Mouse (Mus musculus): ENCODE results near the gene Gpc3.

GRCm38 (mm10) chrX:52617813-52618212, 4.1 kb upstream of the Gpc3 start:
- no peak for TF ChIP-seq CTCF (IDR thresholded peaks at IDR 0.05; ENCODE audit: low read depth, low read length)
- no peak for TF ChIP-seq TAL1 (conservative IDR thresholded peaks at IDR 0.05; ENCODE audit: low read depth, low read length)
- no peak for TF ChIP-seq GATA1 (IDR thresholded peaks at IDR 0.05; ENCODE audit: borderline replicate concordance, low read length)
- no peak for TF ChIP-seq POLR2AphosphoS5 (IDR thresholded peaks at IDR 0.05; ENCODE audit: insufficient replicate concordance, low read depth, low read length)
- TF ChIP-seq GATA2 (IDR thresholded peaks at IDR 0.05; ENCODE audit: borderline replicate concordance, low read depth, low read length): no peak
